Mouse (Mus musculus) right cerebral cortex, postnatal 14 days (tissue): ENCODE measurements at regions not wholly inside any gene's neighbourhood (a gene's known extent, or its start where the extent isn't known, plus 50 kb on each side); places are given as distances from the start of the nearest gene placed in this dataset.

ENCODE experiments used
- DNase-seq: peaks from one replicate; pipeline ENCODE4 v3.0.0; 2022

DNA sequence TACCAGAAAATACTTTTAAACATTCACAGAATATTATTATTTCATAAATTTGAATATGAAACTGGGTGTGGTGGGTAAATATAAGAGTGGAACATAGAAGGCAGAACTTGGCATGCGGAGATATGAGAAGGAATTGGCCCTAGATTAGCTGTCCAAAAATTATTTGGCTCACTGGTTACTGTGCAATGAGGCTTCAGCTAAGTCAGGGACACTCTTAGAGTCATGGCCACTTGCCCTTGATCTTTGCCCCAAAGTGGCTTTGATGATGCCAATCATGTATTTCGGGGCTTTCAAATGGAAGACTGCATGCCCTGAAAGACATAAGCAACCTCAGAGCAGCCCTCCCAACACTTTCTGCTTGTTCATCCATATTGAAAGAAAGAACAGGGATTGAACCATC lies 76.9 kb downstream of the Pxdc1 start:
- DNase-seq = no peak

DNA sequence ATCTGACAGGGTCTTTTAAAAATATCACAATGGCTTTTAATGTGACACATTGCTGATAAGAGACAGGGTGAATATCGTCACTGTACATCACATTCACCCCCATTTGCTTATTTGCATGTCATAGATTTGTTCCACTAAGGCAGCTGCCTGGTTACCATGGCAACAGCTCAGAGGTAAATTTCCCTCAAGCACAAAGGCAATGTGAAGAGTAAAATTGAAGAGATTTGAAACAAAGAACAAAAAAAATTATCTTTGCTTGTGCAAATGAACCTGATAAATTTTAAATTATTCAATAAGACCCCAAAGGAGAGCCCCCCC lies 77.3 kb downstream of the Pxdc1 start:
- peak; percentile 38 for DNase-seq

DNA sequence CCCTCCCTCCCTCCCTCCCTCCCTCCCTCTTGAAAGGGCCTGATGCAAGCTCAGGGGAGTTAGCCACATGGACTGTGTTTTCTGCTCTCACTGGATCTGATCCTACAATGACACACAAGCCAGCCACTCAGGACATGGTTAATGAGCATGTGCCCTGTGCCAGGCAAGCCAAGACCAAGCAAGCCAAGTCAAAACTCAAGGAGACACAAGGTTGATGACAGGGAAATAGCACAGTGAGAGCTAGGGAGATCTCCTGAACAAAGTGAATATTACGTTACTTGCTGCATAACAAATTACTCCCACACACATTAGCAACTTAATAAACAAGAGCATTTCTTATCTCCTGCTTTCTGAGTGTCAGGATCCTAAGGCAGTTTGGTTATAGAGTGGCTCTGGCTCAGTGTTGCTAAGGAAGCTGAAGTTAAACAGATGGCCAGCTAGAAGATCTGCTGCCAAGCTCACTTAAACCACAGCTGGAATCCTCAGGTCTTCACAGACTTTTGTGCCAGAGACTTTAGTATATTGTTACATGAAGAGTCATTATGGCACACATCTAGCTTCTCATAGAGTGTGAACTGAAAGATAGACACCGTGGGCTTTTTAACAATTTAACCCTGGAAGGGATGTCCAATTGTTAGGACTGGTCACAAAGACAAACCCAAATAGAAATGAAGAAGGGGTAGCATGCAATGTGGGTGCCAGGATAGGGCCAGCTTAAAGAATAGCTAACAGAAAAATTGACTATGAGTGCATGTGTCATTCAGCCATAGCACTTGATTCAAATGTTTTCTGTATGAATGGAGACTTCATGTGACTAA lies 77.9 kb downstream of the Pxdc1 start:
- no peak for DNase-seq

DNA sequence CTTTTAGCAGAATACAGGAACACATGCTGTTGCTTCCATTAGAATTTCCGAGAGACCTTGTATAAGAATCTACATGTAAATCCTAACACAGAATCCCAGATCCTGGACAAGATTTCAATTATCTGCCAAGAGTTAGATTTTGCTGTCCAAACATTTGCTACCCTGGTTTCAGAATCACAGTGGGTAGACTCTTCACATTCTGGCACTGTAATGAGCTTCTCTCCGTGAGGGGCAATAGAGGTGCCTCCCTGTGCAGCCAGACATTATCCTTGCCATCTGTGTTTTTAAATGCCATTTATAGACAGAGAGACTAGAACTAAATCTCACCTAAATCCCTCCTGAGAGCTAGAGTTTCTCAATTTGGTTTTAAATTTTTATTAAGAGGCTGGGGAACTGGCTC lies 84.0 kb downstream of the Pxdc1 start:
- no peak for DNase-seq

DNA sequence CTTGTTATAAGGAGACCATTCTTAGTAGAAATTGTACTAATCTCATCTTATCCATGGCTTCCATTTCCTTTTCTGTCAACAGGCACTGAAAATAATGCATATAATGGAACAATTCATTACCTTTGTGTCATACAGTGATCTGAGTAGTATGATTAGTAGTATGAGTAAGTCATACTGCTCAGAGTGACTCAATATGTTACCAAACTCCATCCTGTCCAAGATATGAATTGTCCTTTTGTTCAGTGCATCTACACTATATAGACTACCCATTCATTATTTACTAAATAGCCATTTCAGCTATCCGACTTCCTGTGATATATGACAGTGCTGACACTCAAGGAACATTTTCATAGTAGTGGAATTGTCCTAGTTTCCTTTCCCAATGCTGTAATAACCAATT lies 86.6 kb downstream of the Pxdc1 start:
- no peak for DNase-seq

DNA sequence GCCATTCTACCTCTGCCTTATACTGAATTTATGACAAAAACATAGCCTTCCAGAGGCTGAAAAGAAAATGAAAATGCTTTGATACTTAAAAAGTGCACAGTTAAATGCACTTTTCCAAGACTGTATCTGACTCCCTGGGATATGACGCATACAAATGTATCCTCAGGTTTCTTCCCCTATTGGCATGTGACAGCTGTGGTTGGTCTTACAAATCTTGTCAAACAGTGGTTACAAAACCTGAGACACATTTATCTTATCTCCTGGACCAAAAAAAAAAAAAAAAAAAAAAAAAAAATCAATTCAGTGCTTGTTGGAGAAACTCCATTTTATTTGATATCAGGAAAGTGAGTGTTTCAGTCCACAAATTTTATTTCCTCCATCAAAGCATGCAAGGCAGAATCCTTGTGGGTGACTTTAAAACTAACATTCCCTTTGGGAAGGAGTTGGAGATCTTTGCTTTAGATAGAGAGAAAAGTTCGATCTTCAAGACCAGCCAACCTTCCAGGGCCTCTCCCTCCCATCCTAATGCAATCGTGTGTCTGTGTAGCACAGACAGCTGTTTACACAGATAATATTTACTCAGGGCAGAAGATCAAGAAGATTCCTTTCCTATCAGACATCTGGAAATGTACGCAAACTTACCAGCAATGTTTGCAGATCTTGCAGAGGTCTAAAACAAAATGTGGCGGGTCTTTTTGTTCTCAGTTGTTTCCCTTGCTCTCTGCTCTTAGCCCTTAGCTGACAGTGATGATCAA lies 103.0 kb downstream of the Pxdc1 start:
- DNase-seq = no peak

DNA sequence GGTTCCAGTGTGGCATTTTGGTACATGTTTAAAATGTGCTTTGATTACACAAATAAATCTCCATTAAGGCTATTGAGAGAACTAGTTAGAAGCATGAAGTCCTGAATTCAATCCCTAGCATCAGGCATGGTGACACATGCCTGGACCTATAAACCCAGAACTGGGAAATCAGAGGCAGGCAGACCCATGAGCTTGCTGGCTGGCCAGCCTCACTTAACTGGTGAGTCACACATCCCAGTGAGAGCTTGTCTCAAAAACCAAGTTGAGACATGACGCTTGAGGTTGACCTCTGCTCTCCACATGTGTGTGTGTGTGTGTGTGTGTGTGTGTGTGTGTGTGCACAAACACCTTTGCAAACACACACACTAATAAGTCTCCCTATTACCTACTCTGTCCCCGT lies 112.6 kb downstream of the Pxdc1 start:
- DNase-seq = no peak

DNA sequence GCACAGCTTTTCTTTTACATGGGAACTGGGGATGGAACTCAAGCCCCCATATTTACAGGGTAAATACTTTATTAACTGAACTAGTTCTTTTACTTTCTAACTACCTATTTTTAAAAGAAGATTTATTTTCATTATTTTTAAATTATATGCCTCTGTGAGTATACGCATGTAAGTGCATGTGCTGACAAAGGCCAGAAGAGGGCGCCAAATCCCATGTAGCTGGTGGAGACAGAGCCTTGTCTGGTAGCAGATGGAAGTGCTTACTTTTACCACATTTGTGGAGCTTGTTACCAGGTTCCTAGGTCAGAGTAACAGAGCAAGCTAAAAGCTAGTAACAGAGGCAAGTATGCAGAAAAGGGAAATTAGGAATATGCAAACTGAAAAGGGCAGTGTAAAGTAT lies 119.4 kb downstream of the Pxdc1 start:
- DNase-seq = no peak

DNA sequence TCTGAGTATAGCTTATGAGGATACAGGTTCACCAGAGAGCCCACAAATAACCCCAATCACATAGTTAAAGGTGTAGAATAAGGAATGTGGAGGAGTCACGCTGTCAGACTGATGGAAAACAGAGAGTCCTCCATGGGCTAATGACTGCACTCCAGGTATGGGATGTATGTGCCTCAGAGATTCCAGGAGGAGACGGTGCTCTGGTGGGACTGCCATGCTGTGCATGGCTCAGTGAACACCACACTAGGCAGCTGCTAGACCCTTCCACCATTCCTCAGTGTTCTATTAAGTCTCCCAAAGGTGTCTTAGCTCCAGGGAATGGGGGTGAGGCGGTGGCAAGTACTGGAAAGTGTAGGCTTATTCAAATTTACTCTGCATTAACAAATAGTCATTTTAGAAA lies 142.0 kb downstream of the Pxdc1 start:
- no peak for DNase-seq

DNA sequence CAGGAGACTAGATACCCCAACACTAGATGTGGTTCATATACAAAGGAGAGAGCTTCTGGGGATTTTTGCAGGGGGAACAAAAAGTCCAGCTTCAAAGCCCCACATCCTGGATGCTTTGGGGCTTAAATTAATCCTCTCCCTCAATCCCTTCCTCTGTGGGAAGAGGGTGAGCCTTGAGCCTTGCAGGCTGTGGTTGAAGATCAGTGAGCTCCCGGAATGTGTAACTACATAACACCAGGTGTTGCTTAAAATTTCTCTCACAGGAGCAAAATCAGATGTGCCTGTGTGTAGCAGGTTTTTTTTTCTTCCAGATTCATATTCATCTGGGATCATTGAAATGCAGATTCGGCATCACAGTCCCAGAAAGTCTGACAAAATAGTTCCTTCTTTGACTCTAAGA lies 146.1 kb downstream of the Pxdc1 start:
- no peak for DNase-seq

DNA sequence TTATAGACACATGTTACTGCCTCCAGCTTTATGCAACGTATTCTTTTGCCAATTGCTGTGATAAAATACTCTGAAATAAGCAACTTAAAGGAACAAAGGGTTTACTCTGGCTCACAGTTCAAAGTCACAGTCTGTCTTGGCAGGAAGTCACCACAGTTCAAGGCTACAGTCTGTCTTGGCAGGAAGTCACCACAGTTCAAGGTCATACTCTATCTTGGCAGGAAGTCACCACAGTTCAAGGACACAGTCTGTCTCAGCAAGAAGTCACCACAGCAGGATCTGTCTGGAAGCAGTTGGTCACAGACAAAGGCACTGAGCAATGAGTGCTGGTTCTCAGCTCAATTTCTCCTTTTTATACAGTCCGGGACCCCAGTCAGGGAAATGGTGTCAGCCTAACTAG lies 147.4 kb downstream of the Pxdc1 start:
- no peak for DNase-seq

DNA sequence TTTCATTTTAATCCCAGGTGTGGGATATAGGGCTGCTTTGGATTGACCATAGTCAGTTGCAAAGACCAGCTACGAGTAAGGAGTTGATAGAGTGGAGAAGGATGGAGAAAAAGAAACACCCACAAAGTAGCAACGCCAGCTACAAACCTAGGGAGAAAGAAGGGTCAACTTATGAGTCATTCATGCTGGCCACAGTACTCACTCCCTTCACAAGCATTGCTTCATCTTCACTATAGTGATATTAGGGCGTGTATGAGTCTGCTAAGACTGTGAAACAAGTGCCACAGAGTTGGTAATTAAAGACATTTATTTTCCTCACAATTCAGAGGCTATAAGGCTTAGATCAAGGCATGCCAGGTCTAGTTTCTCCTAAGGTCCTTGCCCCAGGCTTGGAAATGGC lies 148.4 kb downstream of the Pxdc1 start:
- no peak for DNase-seq

DNA sequence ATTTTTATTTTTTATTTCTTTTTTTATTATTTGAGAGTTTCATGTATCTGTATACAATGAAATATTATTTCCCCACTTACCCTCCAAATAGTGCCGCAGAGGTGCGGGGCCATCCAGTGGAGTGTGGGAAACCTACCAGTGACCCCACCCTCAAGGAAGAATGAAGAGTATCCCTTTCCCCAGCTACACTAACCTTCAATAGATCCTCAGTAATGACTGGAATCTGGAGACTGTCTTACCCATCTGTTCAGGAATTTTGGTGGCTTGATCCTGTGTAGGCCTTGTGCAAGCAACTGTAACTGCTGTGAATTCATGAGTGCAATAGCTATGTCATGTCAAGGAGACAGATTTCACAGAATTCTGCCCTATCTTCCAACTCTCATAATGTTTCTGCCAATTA lies 153.9 kb upstream of the Slc22a23 start:
- DNase-seq = no peak

DNA sequence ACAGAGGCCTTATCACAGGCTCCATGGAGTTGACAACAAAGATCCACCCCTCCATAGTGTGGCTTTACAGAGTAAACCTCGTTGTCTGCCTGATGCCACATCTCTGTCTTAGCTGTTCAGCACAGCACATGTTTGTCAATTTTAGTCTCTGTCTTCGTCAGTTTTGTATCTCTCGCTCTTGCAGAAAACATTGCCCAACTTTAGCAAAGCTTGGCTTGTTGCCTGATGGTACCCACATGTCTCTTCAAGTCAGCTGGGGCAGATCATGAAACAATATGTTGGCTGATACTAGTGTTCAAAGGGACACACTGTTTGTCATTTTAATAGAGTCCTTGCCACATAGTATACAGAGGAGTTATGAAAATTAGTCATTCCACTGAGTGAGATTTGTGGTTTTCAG lies 152.7 kb upstream of the Slc22a23 start:
- no peak for DNase-seq

DNA sequence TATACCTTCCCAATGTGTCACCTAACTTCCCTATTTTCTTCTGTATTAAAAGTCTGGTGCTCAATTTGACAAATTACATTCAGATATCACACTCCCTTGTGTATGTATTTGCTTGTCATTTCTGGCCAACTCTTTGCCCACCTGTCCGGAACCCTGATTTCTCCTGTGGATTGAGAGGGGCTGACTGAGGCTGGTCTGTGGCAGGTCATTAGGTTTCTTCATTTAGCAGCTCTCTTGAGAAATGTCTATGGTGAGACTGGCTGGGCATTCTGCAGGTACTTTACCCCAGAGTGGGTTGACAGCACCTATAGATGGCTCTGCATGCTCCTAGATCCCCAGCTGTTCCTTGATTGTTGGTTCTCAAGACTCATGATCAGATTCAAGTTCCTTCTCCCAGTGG lies 139.8 kb upstream of the Slc22a23 start:
- DNase-seq = no peak

DNA sequence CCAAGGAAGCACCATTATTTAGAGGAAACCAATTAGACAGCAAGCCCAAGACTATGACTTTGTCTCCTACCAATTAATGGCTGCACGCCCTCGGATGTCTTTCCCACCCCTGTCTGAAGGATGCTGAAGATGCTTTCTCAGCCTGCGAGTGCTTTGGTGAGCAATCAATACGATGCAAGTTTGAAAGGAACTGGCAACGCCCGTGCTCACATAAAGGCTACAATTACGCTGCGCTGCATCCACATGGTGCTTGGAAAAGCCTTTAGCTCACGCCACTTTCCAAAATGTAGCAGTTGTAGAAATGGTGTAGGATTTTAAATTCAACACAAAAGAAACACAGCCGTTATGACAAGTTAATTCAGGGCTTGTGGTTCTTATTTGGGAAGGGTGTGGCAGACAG lies 136.5 kb upstream of the Slc22a23 start:
- DNase-seq = no peak

DNA sequence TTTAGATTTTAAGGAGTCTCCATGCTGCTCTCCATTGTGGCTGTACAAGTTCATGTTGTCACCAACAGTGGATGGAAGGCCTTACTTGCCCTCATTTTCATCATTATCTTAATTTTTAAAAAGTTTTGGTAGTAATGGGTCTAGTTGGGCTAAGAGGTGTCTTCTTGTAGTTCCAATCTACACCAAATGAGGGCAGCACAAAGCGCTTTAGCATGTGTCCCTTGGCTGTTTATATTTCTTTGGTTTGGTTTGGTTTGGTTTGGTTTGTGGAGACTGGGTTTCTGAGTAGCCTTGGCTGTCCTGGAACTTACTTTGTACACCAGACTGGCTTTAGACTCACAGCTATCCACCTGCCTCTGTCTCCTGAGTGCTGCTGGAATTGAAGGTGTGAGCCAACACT lies 125.4 kb upstream of the Slc22a23 start:
- no peak for DNase-seq

DNA sequence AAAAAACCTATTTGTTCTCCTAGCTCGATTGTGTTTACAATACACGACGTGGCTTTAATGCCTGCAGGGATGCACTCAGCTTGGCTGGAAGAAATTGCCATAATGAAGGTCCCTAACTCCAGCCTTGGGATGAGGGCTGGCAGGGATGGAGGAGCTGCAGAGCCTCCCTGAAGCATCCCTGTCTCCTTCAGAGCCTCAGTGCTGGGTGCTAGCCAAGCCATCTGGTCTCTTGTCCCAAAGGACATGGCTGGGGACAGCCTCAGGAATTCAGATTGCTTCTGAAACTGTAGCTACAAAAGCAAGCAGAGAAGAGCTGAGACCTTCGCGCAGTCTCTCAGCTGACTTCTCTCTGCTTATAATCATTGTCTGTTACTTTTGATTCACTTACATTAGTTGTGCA lies 124.6 kb upstream of the Slc22a23 start:
- peak; percentile 38 for DNase-seq

DNA sequence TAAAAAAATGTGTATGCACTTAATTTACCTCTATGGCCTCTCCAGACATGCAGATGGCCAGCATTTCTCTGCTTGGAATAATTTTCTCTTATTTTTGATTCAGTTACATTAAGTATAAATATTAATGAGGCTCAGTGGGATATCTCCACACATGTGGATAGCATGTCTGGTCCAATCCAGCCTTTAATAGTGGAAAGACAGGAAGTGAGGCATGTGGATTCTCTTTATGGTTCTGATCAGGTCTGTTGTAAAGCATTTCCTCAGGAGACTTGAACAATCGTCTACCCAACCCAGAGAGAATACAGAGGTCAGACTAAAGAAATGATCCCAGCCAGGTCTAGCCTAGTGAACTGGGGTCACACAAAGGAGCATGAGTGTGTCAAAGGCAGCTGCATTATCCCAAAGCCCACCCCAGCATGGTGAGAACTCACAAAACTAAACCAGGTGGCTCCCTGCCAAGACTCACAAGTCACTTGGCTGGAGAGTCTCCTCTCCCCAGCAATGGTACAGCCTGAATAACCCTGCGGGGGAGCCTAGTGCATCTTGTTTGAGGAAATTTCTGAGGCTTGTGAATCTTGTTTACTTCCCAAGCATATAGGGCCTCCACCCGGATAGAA lies 123.3 kb upstream of the Slc22a23 start:
- DNase-seq = no peak

DNA sequence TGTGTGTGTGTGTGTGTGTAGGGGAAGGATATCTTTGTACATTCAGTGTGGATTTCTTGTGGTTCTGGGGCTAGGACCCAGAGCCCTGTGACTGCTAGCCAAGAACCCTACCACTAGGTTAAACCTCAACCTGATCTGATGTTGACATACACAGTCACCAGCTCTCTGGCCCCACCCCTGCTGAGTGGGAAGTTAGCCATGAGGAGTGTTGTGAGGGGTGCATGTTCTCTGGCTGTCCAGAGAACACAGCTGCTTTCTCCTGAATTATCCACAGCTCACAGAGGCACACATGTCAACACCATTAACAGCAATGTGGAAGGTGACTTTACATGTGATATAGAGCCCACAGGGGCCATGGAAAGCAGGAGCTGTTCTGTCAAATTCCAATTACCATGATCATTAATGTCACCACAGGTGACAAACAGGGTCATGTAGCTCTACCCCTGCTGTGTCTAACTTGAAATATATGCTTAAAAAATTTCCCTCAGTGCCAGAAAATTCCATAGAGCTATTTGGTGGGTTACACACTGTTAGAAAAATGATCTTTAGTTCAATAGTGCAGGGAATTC lies 121.0 kb upstream of the Slc22a23 start:
- DNase-seq = no peak

DNA sequence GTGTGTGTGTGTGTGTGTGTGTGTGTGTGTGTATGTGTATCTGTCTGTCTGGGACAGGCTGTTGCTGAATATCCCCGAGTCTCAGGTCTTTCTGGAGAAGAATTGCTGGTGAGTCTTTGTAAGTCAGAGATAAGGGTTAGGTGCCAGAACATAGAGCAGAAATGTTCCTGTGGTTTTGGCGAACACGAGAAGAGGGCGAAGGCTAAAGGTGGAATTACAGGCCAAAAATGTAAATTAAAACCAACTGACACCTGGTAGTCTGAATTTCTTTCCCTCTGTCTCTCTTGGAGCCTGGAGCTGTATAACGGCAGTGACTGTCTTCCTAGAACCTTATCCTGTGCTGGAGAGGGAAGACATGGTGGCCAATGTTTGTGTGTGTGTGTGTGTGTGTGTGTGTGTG lies 120.5 kb upstream of the Slc22a23 start:
- no peak for DNase-seq

DNA sequence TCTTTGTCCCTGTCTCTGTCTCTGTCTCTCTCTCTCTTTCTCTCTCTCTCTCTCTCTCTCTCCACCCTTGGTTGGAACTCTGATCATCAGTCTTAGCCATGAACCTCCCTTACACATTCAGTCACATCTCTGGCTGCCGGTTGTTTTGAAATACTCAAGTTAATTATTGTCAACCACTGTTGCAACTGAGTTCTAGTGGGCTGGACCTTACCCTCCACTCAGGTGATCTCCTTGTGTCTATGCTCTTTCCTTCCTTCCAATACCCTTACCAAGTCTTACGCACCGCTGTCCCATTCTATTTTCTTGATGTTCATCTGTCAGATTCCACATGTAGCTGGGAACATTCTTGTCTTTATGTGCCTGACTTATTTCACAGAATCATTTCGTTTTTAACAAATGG lies 119.2 kb upstream of the Slc22a23 start:
- no peak for DNase-seq

DNA sequence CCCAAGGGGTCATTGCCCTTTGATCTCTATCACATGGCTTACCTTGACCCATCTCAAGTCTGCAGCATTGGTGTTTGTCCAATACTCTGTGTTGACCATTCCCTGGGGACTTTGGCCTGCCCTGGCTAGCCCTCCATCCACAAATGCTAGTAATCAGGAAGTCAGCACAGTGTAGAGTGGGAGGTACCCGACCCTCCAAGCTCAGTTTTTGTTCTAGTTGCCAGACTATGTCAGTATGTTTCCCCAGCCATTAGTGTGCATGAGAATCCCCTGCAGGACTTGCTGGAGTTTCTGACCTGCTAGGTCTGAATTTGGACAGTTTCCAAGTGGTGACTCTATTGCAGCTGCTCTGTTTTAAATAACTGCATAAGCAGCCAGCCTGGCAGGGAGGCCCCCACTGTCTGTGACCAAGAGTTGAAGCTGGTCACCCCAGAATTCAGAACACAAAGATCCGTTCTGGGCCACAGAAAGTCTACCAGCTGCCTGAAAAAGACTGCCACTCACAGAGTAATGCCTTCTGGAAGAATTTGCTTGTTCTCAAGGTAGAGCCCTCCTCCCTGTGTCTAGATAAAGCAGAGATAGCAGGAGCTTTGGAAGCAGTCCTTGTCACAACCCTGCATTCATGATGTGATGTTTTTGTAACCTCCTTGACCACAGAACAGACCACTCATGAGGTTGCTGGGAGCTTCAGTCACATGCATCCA lies 118.0 kb upstream of the Slc22a23 start:
- DNase-seq = no peak
